Mouse (Mus musculus) left cerebral cortex, postnatal 10 days (tissue): Measurements from ENCODE around the gene Mok. TPM values are rescaled to one million over a fixed set of nuclear protein-coding genes. Genes with fewer than 3 reads are reported as not detected.

ENCODE experiments used
- DNase-seq, 2 experiments: peaks; one replicate each; pipeline ENCODE4 v3.0.0; 2021 to 2022; ENCODE audit warnings: low spot score in 2 of 2, mixed read lengths in 1 of 2; ENCODE audit errors: extremely low spot score in 1 of 2
- intact Hi-C: fragments of 180-260 bp; cut with DNase I; formaldehyde crosslinking; loops from one replicate; pipeline ENCODE4 v1.15.1; 2025
- total RNA-seq, 2 experiments: library from RNA; stranded (reverse); gene quantifications; 2 replicates each; pipeline ENCODE4 v1.2.3; 2021

Mok gene
- total RNA-seq, 2 experiments from 2014 or later, result 11.9 to 13.5 TPM

DNA sequence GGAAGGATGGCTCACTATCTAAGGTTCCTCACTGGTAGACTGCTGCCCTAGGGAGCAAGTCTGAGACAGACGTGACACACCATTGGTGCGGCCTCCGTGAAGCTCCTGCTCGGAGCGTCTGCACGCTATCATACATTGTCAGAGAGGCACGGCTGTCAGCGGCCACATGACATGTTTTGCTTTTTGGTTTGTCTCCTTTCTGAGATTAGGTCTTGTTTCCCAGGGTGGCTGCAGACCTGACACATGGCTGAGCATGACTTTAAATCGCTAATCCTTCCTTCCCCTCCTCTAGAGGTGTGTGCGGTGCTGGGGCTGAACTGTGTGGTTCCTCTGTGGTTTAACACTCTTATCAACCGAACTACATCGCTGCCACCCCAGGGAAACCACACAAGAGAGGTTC, 10.7 kb upstream of the Mok start:
- no peak for DNase-seq
- intact Hi-C loops, result no loop called here

GRCm38 (mm10) chr12:110850929-110851256, 10.2 kb upstream of the Mok start:
- no peak for DNase-seq
- intact Hi-C loops, result no loop called here

DNA sequence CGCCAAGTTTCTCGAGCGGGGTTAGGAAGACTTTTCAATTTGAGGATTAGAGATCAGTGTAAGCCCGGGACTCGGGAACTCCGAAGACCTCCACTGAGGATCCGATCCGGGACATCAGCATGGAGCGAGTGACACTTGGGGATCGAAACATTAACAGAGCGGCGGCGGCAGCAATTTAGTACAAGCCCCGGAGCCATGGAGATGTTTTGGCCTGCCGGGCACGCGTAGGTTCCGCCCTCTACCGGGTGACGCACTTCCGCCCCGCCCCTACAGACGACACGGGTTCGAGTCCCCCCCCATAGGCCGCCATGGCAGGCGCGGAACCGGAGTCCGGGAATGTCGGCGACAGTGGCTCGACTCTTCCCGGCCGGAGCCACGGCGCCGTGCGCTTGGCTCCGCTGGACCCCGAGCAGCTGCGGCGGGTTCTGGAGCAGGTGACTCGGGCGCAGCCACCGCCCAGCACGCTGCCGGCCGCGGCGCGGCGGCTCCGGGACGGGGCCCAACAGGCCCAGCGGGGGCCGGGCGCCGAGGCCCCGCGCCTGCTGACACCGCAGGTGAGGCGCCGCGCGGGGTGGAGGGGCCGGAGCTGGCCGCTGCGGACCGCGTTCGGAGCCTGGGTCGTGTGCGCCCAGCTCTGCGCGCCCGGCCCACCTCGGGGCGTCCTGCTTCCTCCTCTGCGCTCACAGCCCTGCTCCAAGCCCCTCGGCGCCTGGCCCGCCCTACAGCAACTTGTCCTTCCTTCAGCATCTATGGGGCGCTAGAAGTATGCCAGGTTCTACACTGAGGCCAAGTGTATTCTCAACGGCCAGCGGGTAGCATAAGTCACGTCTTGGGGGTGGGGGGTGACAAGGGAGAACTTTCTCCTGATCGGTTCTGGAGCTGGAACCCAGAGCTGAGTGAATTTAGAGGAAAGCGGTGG, 9.5 kb upstream of the Mok start, which contains the start of gene Zfp839:
Gene Zfp839 (plus strand): TSS at position 244 of the 919 bp plus-strand sequence.
- DNase-seq, result peak; percentile 84 to 91
- intact Hi-C loops, result no loop called here

DNA sequence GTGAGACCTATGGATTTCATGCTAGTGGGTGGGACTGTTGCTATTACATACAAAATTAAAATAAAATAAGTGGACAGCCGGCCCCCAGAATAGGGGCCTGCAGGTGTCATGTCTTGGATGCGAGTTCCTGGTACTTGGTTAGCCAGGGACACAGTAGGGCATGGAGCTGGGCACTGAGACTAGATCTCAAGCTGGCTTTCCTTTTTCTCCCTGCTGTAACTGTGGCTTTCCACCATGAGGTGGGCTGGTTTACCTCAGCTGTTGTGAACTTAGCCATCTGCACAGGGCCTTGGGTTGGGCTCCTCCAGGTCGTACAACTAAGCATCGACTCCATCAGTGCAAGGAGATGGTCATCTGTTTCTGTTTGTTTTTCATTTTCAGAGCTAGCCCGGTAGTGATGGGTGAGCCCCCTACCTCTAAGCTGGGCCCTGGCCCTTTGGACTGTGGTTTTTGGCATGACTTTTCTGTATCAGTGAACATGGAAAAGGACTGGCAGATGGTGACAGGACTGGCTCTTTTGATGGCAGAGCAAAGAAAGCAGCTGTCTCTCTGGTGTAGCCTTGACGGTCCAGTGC, 5.5 kb upstream of the Mok start:
- intact Hi-C loops, result no loop called here
- no peak for DNase-seq

DNA sequence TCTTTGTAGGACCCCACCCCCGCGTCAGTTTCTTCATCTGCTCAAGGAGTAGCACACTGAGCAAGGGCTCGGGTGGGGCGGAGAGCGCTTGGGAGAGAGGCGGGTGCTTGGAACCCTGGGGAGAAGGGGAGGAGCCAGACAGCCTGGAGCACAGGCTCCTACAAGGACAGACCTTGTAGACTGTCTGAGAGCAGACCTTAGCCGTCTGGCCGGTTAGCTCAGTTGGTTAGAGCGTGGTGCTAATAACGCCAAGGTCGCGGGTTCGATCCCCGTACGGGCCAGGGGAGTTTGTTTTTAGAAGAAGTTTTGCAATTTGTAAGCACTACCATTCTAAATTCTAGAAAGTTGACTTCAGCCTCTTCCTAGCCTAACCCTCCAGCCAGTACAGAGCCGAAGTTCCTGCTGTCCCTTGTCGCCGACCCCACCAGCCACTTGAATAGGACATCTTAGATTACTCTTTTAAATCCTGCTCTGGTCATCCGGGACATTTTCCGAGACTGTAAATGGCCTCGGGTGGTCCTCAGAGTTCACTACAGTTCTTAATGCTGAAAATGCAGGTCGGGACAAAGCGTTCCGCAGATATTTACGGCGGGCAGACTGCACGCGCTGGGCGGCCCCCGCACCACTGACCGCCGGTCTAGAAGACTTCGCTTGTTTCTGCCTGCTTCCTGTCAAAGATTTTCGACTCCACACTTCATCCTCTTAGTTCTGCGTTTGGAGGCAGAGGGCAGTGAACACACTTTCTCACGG, 4.6 kb upstream of the Mok start:
- peak; percentile 77 to 91 for DNase-seq
- intact Hi-C loops, result no loop called here

DNA sequence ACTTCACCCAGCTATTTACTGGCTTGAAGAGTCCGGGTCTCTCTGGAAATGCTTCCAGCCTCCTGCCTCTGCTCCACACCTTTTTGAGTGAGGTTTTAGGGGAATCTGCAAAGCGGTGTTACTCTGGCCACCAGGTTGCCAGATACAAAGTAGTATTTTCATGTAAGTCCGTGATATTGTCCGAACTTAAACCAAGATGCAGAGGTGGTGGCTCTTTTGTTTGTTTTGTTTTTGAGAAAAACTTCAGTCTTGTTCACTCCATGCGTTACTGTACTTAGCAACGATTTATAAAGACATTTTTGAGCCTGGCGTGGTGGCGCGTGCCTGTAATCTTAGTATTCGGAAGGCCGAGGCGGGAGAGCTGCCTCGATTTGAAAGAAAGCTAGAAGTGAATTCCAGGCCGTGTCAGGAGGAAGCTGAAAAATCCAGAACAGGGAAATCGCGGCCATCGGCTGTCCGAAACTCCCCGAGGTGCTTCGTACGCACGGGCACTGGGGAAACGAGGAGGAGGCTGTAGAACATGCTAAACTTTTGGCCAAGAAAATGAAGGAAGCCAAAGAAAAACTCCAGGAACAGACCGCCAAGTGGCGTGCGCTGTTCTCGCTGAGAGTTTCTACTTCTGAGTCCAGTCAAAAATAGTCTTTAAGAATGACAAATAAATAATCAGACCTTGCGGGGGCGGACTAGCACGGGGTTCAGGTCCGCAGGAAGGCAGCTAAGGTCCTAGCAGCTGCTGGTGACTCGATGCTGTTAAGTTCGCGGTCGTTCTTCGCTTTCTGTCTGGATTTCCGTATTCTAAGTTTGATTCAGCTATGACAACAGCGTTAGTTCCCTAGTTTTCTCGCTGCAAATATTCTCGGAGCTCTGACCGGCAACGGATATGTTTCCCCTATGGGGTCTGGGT, 3.7 kb upstream of the Mok start:
- intact Hi-C loops, result loop anchor here (5.0 kb wide), 5 partner anchors 107 to 422 kb away; partner anchors contain the start of genes Dync1h1 and Wdr20
- peak in 1 of 2 experiments; percentile 38 for DNase-seq

GRCm38 (mm10) chr12:110843194-110844048, 2.7 kb upstream of the Mok start:
- peak in 1 of 2 experiments; percentile 82 for DNase-seq
- intact Hi-C loops, result loop anchor here (5.0 kb wide), 5 partner anchors 106 to 421 kb away; partner anchors contain the start of genes Dync1h1 and Wdr20

- no peak for DNase-seq
- intact Hi-C loops, result loop anchor here (5.0 kb wide), 5 partner anchors 105 to 420 kb away; partner anchors contain the start of genes Dync1h1 and Wdr20
Measured at GRCm38 (mm10) chr12:110841731-110842493, 1.2 kb upstream of the Mok start.

GRCm38 (mm10) chr12:110837850-110838249, 2.9 kb downstream of the Mok start:
- no peak for DNase-seq
- intact Hi-C loops, result no loop called here

- no peak for DNase-seq
- intact Hi-C loops, result no loop called here
Measured at GRCm38 (mm10) chr12:110837192-110837841, 3.4 kb downstream of the Mok start.

GRCm38 (mm10) chr12:110836729-110837128, 4.0 kb downstream of the Mok start:
- intact Hi-C loops, result no loop called here
- DNase-seq, result no peak

DNA sequence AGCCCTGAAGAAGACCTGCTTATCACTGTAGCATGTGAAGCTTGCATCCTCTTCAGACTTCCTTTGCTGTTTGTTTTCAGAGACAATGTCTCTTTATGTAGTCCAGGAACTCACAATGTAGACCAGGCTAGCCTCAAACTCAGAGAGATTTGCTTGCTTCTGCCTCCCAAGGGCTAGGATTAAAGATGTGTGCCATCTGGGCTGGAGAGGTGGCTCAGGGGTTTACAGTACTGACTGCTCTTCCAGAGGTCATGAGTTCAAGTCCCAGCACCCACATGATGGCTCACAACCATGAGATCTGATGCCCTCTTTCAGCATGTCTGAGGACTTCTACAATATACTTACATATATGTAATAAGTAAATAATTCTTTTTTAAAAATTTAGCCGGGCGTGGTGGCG, 5.6 kb downstream of the Mok start:
- intact Hi-C loops, result no loop called here
- no peak for DNase-seq

DNA sequence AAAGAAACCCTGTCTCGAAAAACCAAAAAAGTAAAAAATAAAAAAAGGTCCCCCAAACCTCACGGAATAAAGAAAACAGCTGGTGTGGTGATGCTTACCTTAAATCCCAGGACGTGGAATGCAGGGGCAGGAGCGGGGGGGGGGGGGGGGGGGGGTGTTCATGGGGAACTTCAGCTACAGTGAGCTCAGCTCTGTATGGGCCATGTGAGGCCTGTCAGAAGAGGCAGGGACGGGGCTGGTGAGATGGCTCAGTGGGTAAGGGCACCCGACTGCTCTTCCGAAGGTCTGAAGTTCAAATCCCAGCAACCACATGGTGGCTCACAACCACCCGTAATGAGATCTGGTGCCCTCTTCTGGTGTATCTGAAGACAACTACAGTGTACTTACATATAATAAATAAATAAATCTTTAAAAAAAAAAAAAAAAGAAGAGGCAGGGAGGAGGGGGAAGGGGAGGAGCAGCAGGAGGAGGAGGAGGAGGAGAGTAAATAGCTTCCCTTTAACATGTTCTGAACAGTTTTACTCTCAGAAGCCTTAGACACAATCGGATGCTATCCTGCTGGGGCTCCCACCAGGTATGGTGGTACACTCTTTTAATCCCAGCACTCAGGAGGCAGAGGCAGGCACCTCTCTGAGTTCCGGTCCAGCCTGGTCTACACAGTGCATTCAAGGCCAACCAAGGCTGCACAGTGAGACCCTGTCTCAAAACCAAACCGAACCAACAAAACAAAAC, 10.3 kb downstream of the Mok start:
- no peak for DNase-seq
- intact Hi-C loops, result no loop called here

GRCm38 (mm10) chr12:110828908-110829307, 11.8 kb downstream of the Mok start:
- intact Hi-C loops, result no loop called here
- DNase-seq, result no peak

- DNase-seq, result no peak
- intact Hi-C loops, result no loop called here
Measured at GRCm38 (mm10) chr12:110822366-110822765, 18.4 kb downstream of the Mok start.

DNA sequence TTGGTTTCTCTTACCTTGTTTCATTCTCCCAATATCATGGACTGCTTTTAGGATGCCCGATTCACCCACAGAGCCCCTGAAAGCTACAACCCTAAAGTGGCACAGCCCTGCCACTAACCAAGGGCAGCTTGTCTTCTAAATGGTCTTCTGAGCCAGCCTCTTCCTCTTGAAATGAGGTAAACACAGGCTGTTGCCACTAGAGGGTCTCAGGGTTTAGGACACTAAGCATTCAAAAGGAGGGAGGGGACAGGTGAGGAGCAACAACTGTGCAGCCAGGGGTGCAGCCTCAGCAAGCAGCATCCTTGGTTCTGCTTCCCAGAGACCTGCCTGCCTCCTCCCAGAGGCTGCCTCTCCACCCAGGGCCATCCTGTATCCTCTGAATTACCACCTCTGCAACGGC, 19.0 kb downstream of the Mok start:
- intact Hi-C loops, result no loop called here
- no peak for DNase-seq
